Mouse (Mus musculus): ENCODE data around the gene Top2a. TPM values are rescaled to one million over a fixed set of nuclear protein-coding genes. Genes with fewer than 3 reads are reported as not detected.
"Not testable (repeated sequence)": the region's sequence is repeated elsewhere in the genome, so short reads cannot be mapped to it uniquely, and the experiment has no call there.

The Top2a gene
- polyA plus RNA-seq, 1 experiment from 2014 or later, result 315 TPM

- 88% methylated on average over 9 of the region's 9 CpGs for WGBS
These were observed 17.2 kb downstream of the Top2a start for GRCm38 (mm10) chr11:99006788-99007187.

GRCm38 (mm10) chr11:98999243-98999642 is 24.7 kb downstream of the Top2a start:
- Histone ChIP-seq H3K9me3 (ENCODE audit: control insufficient read depth, low read length) (no peaks in the 10 kb centered on the region), H3K36me3 (ENCODE audit: control insufficient read depth, insufficient read depth, low read length) (peaks cover 86% of the 10 kb centered on the region), H3K9ac (ENCODE audit: low read depth, low read length) (no peak overlapping the region), H3K4me1 (replicated peaks; ENCODE audit: control insufficient read depth, insufficient read depth, low read length) (no peaks in the 10 kb centered on the region), H3K27ac (ENCODE audit: low read depth, low read length) (no peak overlapping the region), H3K4me3 (ENCODE audit: low read depth, low read length) (no peak overlapping the region), H3K4me2 (no peak overlapping the region), H3K27me3 (replicated peaks; ENCODE audit: control insufficient read depth, insufficient read depth, low read length) (no peaks in the 10 kb centered on the region)
- DNase-seq (ENCODE audit: low spot score), result no peak
- 96% methylated on average over 11 of the region's 11 CpGs for WGBS
- no peak for ATAC-seq (replicated peaks; ENCODE audit: low FRiP score)

More at GRCm38 (mm10) chr11:99006788-99007187, 17.2 kb downstream of the Top2a start:
- Histone ChIP-seq H3K27me3 (replicated peaks; ENCODE audit: control insufficient read depth, insufficient read depth, low read length) (no peaks in the 10 kb centered on the region), H3K9ac (ENCODE audit: low read depth, low read length) (no peak overlapping the region), H3K4me3 (ENCODE audit: low read depth, low read length) (no peak overlapping the region), H3K36me3 (ENCODE audit: control insufficient read depth, insufficient read depth, low read length) (peaks cover 70% of the 10 kb centered on the region), H3K4me1 (replicated peaks; ENCODE audit: control insufficient read depth, insufficient read depth, low read length) (no peaks in the 10 kb centered on the region), H3K9me3 (ENCODE audit: control insufficient read depth, low read length) (no peaks in the 10 kb centered on the region), H3K27ac (ENCODE audit: low read depth, low read length) (no peak overlapping the region), H3K4me2 (no peak overlapping the region)
- ATAC-seq (replicated peaks; ENCODE audit: low FRiP score) (no peak), DNase-seq (ENCODE audit: low spot score) (no peak)

GRCm38 (mm10) chr11:98998776-98999175 is 25.2 kb downstream of the Top2a start:
- Histone ChIP-seq H3K36me3 (ENCODE audit: control insufficient read depth, insufficient read depth, low read length) (peaks cover 87% of the 10 kb centered on the region), H3K4me2 (no peak overlapping the region), H3K4me1 (replicated peaks; ENCODE audit: control insufficient read depth, insufficient read depth, low read length) (no peaks in the 10 kb centered on the region), H3K9ac (ENCODE audit: low read depth, low read length) (no peak overlapping the region), H3K27me3 (replicated peaks; ENCODE audit: control insufficient read depth, insufficient read depth, low read length) (no peaks in the 10 kb centered on the region), H3K4me3 (ENCODE audit: low read depth, low read length) (no peak overlapping the region), H3K27ac (ENCODE audit: low read depth, low read length) (no peak overlapping the region), H3K9me3 (ENCODE audit: control insufficient read depth, low read length) (no peaks in the 10 kb centered on the region)
- DNase-seq (ENCODE audit: low spot score) (no peak), ATAC-seq (replicated peaks; ENCODE audit: low FRiP score) (no peak)

GRCm38 (mm10) chr11:98997659-98998058 is 26.3 kb downstream of the Top2a start:
- Histone ChIP-seq H3K9ac (ENCODE audit: low read depth, low read length) (no peak overlapping the region), H3K27ac (ENCODE audit: low read depth, low read length) (no peak overlapping the region), H3K4me3 (ENCODE audit: low read depth, low read length) (no peak overlapping the region), H3K36me3 (ENCODE audit: control insufficient read depth, insufficient read depth, low read length) (peaks cover 90% of the 10 kb centered on the region), H3K9me3 (ENCODE audit: control insufficient read depth, low read length) (no peaks in the 10 kb centered on the region), H3K4me1 (replicated peaks; ENCODE audit: control insufficient read depth, insufficient read depth, low read length) (no peaks in the 10 kb centered on the region), H3K27me3 (replicated peaks; ENCODE audit: control insufficient read depth, insufficient read depth, low read length) (no peaks in the 10 kb centered on the region), H3K4me2 (no peak overlapping the region)
- no peak for ATAC-seq (replicated peaks; ENCODE audit: low FRiP score)
- 90% methylated on average over 4 of the region's 4 CpGs for WGBS
- DNase-seq (ENCODE audit: low spot score), result no peak

- Histone ChIP-seq H3K9me3 (ENCODE audit: control insufficient read depth, low read length) (no peaks in the 10 kb centered on the region), H3K27me3 (replicated peaks; ENCODE audit: control insufficient read depth, insufficient read depth, low read length) (no peaks in the 10 kb centered on the region), H3K4me3 (ENCODE audit: low read depth, low read length) (no peak overlapping the region), H3K9ac (ENCODE audit: low read depth, low read length) (no peak overlapping the region), H3K27ac (ENCODE audit: low read depth, low read length) (no peak overlapping the region), H3K4me2 (no peak overlapping the region), H3K36me3 (ENCODE audit: control insufficient read depth, insufficient read depth, low read length) (peaks cover 87% of the 10 kb centered on the region), H3K4me1 (replicated peaks; ENCODE audit: control insufficient read depth, insufficient read depth, low read length) (no peaks in the 10 kb centered on the region)
- 95% methylated on average over 7 of the region's 7 CpGs for WGBS
- ATAC-seq (replicated peaks; ENCODE audit: low FRiP score) (no peak), DNase-seq (ENCODE audit: low spot score) (no peak)
These were observed 28.0 kb downstream of the Top2a start for GRCm38 (mm10) chr11:98995987-98996386.

- Histone ChIP-seq H3K9ac (ENCODE audit: low read depth, low read length) (no peak overlapping the region), H3K4me2 (no peak overlapping the region), H3K27ac (ENCODE audit: low read depth, low read length) (no peak overlapping the region), H3K36me3 (ENCODE audit: control insufficient read depth, insufficient read depth, low read length) (peaks cover 48% of the 10 kb centered on the region), H3K9me3 (ENCODE audit: control insufficient read depth, low read length) (no peaks in the 10 kb centered on the region), H3K4me3 (ENCODE audit: low read depth, low read length) (no peak overlapping the region), H3K27me3 (replicated peaks; ENCODE audit: control insufficient read depth, insufficient read depth, low read length) (no peaks in the 10 kb centered on the region), H3K4me1 (replicated peaks; ENCODE audit: control insufficient read depth, insufficient read depth, low read length) (no peaks in the 10 kb centered on the region)
- WGBS, result 90% methylated on average over 6 of the region's 6 CpGs
- ATAC-seq (replicated peaks; ENCODE audit: low FRiP score) (no peak), DNase-seq (ENCODE audit: low spot score) (no peak)
These were observed 33.1 kb downstream of the Top2a start for GRCm38 (mm10) chr11:98990866-98991265.

- H3K36me3 ChIP-seq (ENCODE audit: control insufficient read depth, insufficient read depth, low read length), result peaks cover 25% of the 10 kb centered on the region
- WGBS, result 87% methylated on average over 5 of the region's 6 CpGs
These were observed 35.7 kb downstream of the Top2a start for GRCm38 (mm10) chr11:98988260-98988659.

GRCm38 (mm10) chr11:98985542-98985941 is 38.4 kb downstream of the Top2a start:
- Histone ChIP-seq H3K4me3 (ENCODE audit: low read depth, low read length) (no peak overlapping the region), H3K9me3 (ENCODE audit: control insufficient read depth, low read length) (no peaks in the 10 kb centered on the region), H3K27me3 (replicated peaks; ENCODE audit: control insufficient read depth, insufficient read depth, low read length) (peaks cover 39% of the 10 kb centered on the region), H3K36me3 (ENCODE audit: control insufficient read depth, insufficient read depth, low read length) (peaks cover 6% of the 10 kb centered on the region; the same call in 1 of the 2 replicates), H3K9ac (ENCODE audit: low read depth, low read length) (no peak overlapping the region), H3K4me1 (replicated peaks; ENCODE audit: control insufficient read depth, insufficient read depth, low read length) (peaks cover 12% of the 10 kb centered on the region), H3K27ac (ENCODE audit: low read depth, low read length) (no peak overlapping the region), H3K4me2 (no peak overlapping the region)
- DNase-seq (ENCODE audit: low spot score), result no peak
- 82% methylated on average over 7 of the region's 7 CpGs for WGBS
- ATAC-seq (replicated peaks; ENCODE audit: low FRiP score), result no peak

More at GRCm38 (mm10) chr11:98988260-98988659, 35.7 kb downstream of the Top2a start:
- H3K9me3 ChIP-seq (ENCODE audit: control insufficient read depth, low read length); H3K4me3 ChIP-seq (ENCODE audit: low read depth, low read length); H3K9ac ChIP-seq (ENCODE audit: low read depth, low read length); ATAC-seq (replicated peaks; ENCODE audit: low FRiP score); H3K4me1 ChIP-seq (replicated peaks; ENCODE audit: control insufficient read depth, insufficient read depth, low read length); H3K27ac ChIP-seq (ENCODE audit: low read depth, low read length); H3K4me2 ChIP-seq; DNase-seq (ENCODE audit: low spot score): not testable (repeated sequence)
- peaks cover 13% of the 10 kb centered on the region for H3K27me3 ChIP-seq (replicated peaks; ENCODE audit: control insufficient read depth, insufficient read depth, low read length)

GRCm38 (mm10) chr11:98983551-98983950 is 40.4 kb downstream of the Top2a start:
- H3K36me3 ChIP-seq (ENCODE audit: control insufficient read depth, insufficient read depth, low read length), result no peaks in the 10 kb centered on the region
- no peak overlapping the region for H3K4me3 ChIP-seq (ENCODE audit: low read depth, low read length)
- no peaks in the 10 kb centered on the region for H3K9me3 ChIP-seq (ENCODE audit: control insufficient read depth, low read length)
- WGBS, result 42% methylated on average over 8 of the region's 8 CpGs
- no peak overlapping the region for H3K27ac ChIP-seq (ENCODE audit: low read depth, low read length)
- H3K4me1 ChIP-seq (replicated peaks; ENCODE audit: control insufficient read depth, insufficient read depth, low read length), result peaks cover 13% of the 10 kb centered on the region
- H3K4me2 ChIP-seq, result no peak overlapping the region
- ATAC-seq (replicated peaks; ENCODE audit: low FRiP score) (no peak), DNase-seq (ENCODE audit: low spot score) (no peak)
- H3K27me3 ChIP-seq (replicated peaks; ENCODE audit: control insufficient read depth, insufficient read depth, low read length), result peaks cover 49% of the 10 kb centered on the region
- no peak overlapping the region for H3K9ac ChIP-seq (ENCODE audit: low read depth, low read length)

All from liver, embryonic 11.5 days (tissue).